Mouse (Mus musculus) mature B cell (primary cell): ENCODE measurements around the gene Ankfn1.

ENCODE experiments used
- in situ Hi-C: fragments of 300-500 bp; cut with MboI; formaldehyde crosslinking; loops from 2 replicates; pipeline ENCODE4 v1.14.3; 2019

Gene Ankfn1

DNA sequence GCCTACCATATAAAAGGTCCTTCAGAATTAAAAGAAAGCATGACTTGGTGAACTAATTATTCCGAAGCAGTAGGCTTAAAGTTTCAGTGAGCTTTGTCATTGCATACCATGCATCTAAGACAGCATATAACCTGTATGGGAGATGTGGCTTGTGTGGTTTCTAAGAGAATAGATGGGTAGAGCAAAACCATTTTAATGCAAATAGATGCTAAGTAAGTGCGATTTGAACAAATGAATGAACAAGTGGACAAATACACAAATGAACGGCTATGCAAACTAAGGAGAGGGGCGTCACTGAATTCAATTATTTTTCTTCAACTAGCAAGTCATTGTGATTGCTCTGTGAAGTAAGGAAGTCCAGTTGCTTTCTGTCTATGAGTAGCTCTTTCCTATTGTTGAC lies 198.3 kb downstream of the Ankfn1 start:
- in situ Hi-C loops, result no loop called here

DNA sequence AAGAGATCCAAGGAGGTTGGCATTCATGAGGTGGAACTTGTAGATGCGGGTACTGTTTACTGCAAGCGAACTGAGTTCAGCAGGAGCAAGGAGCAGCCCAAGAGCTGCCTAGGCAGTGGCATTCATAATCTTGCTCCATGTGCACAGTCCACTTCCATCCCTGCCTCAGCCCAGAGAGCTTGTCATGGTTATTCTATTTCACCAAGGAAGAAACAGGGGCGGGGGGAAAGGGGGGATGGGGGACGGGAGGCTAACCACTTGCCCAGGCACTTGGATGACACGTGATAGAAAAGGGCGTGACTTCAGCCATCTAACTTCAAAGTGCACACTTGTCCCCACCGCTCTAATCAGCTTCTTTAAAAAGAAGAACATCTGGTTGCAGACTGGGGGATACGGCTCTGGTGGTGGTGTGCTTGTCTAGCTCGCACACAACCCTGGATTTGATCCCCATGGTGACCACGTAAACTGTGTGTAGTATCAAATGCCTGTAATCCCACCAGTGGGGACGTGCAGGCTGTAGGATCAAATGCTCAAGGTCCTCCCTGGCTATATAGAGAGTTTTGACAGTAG lies 203.1 kb downstream of the Ankfn1 start:
- in situ Hi-C loops, result no loop called here

DNA sequence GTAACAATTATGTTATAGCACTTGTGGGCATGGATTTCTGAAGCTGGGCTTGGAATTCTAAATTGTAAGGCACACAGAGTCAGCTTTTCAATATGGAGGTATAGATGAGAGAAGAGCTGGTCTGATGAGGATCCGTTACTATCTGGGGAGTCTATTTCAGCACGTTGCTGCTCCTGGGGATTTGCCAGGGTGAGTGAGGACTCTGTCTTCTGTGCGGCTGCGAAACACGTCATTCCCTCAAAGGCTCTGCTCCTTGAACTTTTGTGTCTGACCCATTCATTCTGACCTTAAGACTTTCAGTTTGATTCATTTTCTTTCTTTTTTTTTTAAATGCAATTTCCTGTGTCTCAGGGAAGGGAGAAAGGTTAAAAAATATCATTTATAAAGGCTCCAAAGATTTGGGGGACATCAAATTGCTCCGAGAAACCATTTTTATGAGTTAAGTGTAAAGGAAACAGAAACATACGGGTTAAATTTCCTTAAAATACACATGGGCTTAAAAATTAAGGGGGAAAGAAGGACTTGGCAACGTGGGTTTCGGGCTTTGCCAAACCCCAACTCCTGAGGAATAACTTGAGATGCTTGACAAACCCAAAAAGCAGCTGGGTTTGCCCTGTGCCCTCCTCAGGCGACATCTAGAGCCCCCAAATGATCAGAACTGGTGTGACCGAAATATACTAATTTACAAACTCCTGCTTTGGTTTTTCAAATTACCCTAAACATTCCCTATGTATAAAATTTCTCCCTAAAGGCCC lies 207.9 kb downstream of the Ankfn1 start:
- in situ Hi-C loops, result no loop called here

- in situ Hi-C loops, result no loop called here
These were observed 209.2 kb downstream of the Ankfn1 start for GRCm38 (mm10) chr11:89568246-89568645.

- in situ Hi-C loops, result no loop called here
These were observed 226.0 kb downstream of the Ankfn1 start for GRCm38 (mm10) chr11:89551441-89551840.

DNA sequence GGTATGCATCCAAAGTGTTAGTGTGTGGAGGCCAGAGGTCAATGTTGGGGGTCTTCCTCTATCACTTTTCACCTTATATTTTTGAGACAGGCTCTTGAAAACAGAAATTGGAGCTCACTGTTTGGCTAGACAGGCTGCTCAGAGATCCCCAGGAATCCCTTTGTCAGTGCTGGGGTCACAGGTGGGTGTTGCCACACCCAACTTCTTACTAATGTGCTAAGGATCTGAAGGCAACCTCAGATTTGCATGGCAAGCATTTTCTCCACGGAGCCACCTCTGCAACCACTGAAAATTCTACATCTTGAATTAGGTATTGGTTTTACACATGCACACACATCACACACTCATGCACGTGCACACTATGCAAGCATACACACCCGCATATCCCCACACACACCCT lies 226.5 kb downstream of the Ankfn1 start:
- in situ Hi-C loops, result no loop called here

DNA sequence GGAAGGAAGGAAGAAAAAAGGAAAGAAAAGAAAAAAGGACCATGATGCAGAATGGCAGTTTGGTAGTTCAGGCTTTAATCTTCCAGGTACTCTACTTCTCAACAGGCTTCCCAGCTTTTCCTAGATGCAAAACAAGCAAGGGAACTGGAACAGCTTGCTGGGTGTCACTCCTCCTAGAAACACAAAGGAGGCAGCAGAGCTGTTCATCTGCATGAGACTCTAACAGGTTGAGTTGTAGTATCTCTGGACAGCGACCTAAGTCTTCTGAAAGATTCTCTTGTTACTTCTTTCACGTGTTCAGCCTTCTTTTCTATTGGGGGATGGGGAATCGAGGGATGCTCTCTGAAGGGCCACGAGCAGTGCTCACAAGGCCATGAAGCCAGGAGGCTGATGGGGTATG lies 228.7 kb downstream of the Ankfn1 start:
- in situ Hi-C loops, result no loop called here

DNA sequence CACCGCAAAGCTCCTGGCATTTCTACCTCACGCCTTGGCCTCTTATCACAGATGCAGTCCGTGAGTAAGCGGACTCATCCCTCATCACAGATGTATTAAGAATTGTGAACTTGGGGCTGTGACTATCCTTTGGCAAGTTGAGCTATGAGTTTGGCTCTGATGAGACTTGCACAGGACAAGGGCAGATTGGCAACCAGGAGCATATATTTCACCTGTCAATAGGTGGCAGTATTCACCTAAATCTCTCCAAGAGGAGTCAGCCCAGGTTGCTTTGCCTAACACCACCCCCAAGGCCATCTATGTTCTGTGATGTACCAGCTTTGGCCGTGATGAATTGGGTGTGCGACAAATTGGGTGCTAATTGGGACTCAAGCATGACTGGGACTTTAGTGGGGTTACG lies 231.3 kb downstream of the Ankfn1 start:
- in situ Hi-C loops, result no loop called here

DNA sequence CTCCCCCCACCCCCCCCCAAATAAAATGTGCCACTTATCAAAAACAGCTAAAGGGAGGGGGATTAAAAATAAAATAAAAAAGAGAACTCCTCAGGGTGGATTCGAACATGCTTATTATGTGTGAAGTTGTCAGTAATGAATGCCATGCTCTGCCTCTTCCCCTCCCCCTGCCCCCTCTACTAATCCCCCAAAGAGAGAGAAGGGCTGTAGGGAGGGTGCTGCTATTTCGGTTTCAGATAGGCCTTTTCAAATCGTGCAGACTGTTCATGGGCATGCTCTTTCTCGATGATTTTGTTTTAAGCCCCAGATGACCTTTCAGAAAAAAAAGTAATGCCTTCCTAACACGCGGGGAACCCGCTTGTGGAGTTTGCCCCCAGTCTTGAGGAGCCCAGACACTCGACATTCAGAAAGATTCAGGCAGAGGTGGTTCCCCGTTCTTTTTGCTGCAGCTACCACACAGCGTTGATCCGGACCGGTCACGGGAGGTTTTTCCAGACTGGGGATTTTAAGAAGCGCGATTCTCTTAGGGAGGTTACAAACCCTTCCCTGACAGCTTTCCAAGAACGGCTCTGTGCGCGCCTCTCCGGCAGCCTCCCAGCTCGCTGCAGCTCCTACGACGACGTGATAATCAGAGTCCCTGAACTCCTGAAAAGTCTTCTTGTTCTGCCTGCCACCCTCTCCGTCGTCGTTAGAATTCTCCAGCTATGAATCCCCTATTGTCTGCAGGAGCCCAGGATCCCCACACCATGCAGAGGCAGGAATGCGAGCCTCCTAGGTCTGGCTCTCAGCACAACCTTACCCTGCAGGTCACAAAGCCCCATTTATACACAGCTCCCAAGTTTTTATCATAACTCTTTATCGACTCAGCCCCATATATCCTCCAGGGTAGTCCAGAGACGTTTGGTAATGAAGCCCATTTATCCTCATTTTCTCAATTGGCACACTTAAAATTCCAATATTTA lies 232.3 kb downstream of the Ankfn1 start:
- in situ Hi-C loops, result no loop called here

GRCm38 (mm10) chr11:89538376-89538775 lies 239.1 kb downstream of the Ankfn1 start:
- in situ Hi-C loops, result no loop called here

GRCm38 (mm10) chr11:89527800-89528430 lies 249.5 kb downstream of the Ankfn1 start:
- in situ Hi-C loops, result no loop called here

DNA sequence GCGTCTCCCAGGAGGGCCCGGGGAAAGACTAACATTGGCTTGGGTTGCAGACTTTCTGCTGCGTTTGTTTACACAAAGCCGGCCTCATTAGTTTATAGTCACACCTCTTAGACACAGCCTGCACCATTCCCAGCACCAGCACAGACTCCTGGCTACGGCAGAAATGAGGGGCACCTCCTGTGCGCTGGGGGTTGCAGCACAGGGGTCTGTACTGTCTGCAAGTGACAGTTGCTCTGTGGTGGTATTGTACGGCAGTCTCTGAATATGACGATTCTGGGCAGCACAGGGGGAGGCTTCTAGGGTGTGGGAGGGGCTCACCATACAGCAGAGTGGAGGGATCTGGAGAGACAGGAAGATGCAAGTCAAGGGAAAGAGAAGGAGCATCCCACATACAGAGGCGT lies 262.0 kb downstream of the Ankfn1 start:
- in situ Hi-C loops, result no loop called here

DNA sequence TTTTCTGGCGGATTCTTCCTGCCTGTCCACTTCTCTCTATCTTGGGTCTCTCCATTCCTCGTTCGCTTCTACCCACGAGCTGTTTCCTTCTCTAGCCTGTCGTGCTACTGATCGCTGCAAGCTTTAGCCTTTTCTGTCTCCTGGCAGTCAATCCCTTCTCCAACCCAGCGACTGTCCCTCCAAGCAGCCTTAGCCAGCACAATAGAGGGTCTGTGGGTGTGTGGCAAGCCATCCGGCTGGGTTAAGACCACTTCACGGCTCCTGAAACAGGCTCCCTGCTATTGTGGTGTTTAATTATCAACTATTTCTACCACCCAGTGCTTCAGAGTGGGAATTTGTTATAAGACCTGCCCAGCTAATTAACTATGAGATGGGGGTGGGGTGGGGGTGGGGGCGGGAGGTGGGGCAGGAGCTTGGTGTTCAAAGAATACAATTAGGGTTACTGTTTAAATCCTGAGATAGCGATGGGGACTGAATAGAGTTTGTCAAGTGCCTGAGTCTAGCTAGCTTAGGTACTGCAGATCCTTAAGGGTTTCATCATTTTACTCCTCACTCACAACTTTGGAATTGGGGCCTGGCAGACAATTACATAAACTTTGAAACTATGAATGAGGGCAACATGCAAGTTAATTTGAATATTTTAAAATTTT lies 268.7 kb downstream of the Ankfn1 start:
- in situ Hi-C loops, result no loop called here

- in situ Hi-C loops, result no loop called here
These were observed 270.7 kb downstream of the Ankfn1 start for GRCm38 (mm10) chr11:89506595-89507245.

- in situ Hi-C loops, result no loop called here
These were observed 272.4 kb downstream of the Ankfn1 start for GRCm38 (mm10) chr11:89505046-89505445.

DNA sequence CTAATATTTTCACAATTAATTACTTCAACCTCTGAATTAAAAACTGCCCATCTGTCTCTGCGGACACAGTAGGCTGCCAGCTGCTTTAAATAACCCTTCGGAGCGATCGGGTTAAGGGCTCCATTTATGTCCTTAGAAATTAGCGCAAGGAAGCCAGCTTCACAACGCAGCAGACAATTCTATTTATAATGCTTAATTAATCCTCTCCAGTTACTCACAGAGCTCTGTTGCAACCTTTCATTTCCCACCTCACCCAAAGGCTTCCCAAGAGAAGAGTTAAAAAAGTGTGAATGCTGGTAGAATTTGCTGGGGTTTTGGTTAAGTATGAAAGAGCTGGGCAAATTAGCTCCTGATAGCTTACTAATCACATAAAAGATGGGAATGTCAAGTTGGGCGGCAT lies 275.7 kb downstream of the Ankfn1 start:
- in situ Hi-C loops, result no loop called here

- in situ Hi-C loops, result no loop called here
These were observed 276.5 kb downstream of the Ankfn1 start for GRCm38 (mm10) chr11:89500961-89501360.

- in situ Hi-C loops, result no loop called here
These were observed 296.4 kb downstream of the Ankfn1 start for GRCm38 (mm10) chr11:89481084-89481483.

- in situ Hi-C loops, result no loop called here
These were observed 300.5 kb downstream of the Ankfn1 start for GRCm38 (mm10) chr11:89476927-89477326.

DNA sequence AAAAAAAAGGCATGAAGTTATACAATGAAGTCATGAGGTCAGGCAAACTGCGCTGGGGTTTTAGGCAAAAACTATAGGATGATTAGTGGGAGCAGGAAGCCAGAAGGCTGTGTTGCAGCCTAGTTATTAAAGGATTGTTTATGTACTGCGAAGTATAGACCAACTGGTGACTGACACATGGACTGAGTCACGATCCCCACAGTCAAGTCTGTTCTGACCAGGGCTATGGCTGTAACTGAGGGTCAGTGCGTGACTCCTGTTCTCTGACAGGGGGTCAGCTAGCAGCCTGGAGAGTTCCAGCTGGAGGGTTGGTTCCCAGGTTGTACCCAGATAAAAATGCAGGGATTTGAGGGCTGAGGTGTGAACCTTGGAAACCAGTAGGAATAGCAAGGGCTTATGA lies 301.4 kb downstream of the Ankfn1 start:
- in situ Hi-C loops, result no loop called here

- in situ Hi-C loops, result no loop called here
These were observed 304.6 kb downstream of the Ankfn1 start for GRCm38 (mm10) chr11:89472871-89473270.
